Mouse (Mus musculus): ENCODE results near the gene Cerk. TPM values are rescaled to one million over a fixed set of nuclear protein-coding genes. Genes with fewer than 3 reads are reported as not detected.
"Not testable (repeated sequence)": the region's sequence is repeated elsewhere in the genome, so short reads cannot be mapped to it uniquely, and the experiment has no call there.

The Cerk gene
- total RNA-seq, 2 experiments from 2014 or later: 57.3 to 58.8 TPM

DNA sequence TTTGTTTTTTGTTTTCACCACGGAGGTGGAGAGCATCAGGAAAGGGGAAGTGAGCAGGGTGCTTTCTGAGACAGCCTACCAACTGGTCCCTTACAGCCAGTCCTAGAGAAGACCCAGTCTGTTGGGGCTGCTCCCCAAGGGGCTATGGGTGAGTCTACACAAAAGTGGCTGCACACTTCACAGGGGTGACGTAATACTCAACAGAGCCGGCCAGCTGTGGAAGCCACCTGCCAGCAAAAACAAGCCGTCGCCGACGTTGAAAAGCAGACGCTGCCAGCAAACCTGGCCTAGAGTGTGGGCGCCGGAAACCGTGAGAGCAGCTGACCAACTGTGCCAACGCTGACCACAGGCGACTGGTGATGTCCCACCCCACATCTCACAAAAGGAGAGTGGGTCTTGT is 3.3 kb downstream of the Cerk start:
- peak in 1 of 2 experiments; percentile 33 for DNase-seq (ENCODE audit: low spot score in 2 of 2)

DNA sequence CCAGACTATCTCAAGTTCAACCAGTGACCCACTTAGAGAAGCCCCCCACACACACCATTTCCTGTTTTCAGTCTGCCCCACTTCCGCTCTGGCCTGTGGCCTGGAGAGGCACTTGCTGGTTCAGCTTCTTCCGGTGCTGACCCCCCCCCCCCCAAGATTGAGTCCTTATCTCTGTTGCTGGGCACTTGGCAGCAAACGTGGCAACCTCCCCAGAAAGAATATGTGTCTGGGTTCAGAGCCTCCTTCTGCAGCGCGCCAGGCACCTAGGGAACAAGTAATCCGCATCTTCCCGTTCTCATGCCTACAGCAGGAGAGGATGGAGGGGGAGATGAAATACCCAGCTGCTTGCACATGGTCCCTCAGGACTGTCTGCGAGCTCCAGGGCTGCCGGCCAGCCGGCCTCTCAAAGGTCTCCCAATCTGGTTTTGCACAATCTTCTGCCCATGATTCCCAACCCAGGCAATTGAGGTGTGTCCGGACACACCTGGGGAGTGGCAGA is 4.0 kb downstream of the Cerk start:
- DNase-seq (ENCODE audit: low spot score in 2 of 2): no peak

- not testable (repeated sequence) for DNase-seq (ENCODE audit: low spot score in 2 of 2)
These were observed 4.6 kb downstream of the Cerk start for GRCm38 (mm10) chr15:86181321-86181720.

DNA sequence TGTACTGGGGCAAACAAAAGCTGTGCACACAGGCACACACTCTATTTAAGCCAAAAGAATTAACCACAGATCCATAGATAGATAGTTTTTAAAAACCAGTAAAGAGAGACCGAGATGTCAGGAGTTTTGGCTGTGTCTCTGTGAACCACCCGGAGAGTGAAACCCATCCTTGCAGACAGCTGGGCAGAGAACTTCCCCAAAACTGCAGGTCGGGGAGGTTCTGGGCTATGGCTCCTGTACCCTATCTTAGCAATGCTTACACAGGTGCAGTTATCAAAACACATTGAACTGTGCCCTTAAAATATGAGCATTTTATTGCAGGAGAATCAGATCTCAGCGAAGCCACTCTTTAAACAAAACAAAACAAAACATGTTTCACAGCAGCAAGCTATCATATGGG is 5.5 kb downstream of the Cerk start:
- DNase-seq (ENCODE audit: low spot score in 2 of 2): no peak

DNA sequence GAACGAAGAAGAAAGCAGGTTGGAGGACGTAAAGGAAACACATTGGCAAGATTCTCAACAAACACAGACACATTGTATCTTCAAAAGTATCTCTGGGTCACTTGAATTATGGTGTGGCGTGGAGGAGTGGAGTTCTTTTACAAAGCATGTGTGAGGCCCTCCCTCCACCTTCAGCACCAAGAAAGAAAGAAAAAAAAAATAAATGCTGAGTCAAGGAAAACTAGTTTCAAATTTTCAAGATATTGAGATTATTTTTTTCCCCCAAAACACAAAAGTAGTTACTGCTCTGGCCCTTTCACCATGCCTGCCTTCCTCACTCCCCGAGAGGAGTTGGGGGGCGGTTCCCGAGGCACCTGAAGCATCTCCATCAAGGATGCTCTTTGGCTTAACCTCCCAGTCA is 7.3 kb downstream of the Cerk start:
- no peak for DNase-seq (ENCODE audit: low spot score in 2 of 2)

GRCm38 (mm10) chr15:86177703-86178251 is 8.2 kb downstream of the Cerk start:
- not testable (repeated sequence) for DNase-seq (ENCODE audit: low spot score in 2 of 2)

GRCm38 (mm10) chr15:86176771-86177702 is 8.9 kb downstream of the Cerk start:
- no peak for DNase-seq (ENCODE audit: low spot score in 2 of 2)

- no peak for DNase-seq (ENCODE audit: low spot score in 2 of 2)
These were observed 9.8 kb downstream of the Cerk start for GRCm38 (mm10) chr15:86176166-86176565.

- no peak for DNase-seq (ENCODE audit: low spot score in 2 of 2)
These were observed 10.5 kb downstream of the Cerk start for GRCm38 (mm10) chr15:86175253-86176050.

DNA sequence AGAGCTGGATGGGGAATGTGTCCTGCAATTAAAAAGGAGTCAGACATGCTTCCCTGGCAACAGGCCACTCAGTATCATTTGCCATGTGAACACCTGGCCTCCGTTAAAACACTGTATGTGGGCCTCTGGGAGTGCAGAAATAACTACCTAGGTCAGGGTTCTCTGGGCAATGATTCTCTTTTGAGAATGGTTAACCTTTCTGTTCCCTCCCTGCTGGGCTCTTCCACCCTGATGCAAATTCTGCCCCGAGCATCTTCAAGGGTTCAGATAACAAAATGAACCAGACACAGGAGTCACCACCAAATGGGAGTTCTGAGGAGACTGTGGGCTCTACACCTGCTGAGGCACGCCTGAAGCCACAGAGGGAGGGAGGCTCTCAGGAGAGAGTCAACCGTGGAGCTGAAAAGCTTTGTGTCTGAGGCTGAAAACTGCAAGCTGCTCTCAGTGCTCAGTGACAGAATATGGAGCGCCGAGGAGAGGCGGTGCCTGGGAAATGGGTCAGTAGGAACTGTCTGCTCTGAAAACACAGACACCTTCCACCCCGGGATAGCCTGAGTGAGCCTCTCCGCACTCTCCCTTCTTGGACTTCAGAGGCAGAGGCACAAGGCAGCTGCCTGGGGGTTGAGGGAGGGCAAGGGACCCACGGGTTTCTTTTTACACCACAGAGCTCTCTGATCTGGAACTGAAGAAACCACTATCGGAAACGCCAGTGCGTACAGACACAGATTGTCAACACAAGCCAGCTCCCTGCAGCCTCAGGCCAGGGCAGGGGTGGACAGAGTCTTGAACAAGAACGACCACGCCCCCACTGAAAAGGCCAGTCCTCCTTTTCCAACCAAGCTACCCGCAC is 12.6 kb downstream of the Cerk start:
- no peak for DNase-seq (ENCODE audit: low spot score in 2 of 2)

DNA sequence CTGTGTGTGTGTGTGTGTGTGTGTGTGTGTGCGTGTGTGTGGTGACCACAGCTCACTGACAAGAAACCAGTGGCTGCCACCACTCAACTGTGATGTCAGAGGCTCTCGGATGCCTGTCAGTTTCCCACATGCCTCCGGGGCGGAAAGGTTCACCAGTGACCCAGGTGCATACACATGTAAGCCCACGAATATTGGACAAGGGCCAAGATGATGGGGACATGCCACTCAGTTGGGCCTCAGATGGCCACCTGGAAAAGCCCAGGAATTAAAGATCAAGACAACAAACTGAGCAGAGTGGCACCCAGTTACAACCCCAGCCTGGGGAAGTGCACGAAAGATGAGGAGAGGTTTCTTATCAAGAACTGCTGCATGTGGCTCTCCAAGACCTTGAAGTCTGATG is 13.4 kb downstream of the Cerk start:
- DNase-seq (ENCODE audit: low spot score in 2 of 2): no peak

GRCm38 (mm10) chr15:86172124-86172523 is 13.8 kb downstream of the Cerk start:
- DNase-seq (ENCODE audit: low spot score in 2 of 2): no peak

- DNase-seq (ENCODE audit: low spot score in 2 of 2): no peak
These were observed 14.6 kb downstream of the Cerk start for GRCm38 (mm10) chr15:86171316-86171715.

DNA sequence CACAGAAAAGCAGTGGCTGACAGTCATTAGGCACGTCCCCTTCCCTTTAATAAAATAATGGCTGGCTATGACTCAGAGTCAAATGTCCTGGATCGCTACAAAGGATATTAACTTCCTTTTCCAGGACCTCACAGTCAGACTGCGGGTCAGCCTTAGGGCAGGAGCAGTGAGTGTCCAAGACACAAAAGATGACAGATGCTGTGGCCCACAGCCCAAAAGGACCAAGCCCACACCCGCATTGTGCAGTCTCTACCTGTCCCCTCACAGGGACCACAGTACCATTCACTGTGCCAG is 16.2 kb downstream of the Cerk start:
- no peak for DNase-seq (ENCODE audit: low spot score in 2 of 2)

GRCm38 (mm10) chr15:86168941-86169816 is 16.8 kb downstream of the Cerk start:
- DNase-seq (ENCODE audit: low spot score in 2 of 2): no peak

GRCm38 (mm10) chr15:86168505-86168867 is 17.5 kb downstream of the Cerk start:
- DNase-seq (ENCODE audit: low spot score in 2 of 2): peak in 1 of 2 experiments; percentile 33

GRCm38 (mm10) chr15:86167787-86168504 is 18.0 kb downstream of the Cerk start:
- DNase-seq (ENCODE audit: low spot score in 2 of 2): no peak

- DNase-seq (ENCODE audit: low spot score in 2 of 2): no peak
These were observed 18.8 kb downstream of the Cerk start for GRCm38 (mm10) chr15:86167032-86167655.
